Comparison of ENCODE assay signal across 13 mouse cellular contexts in genomic region chr8:78001656-78002055, GRCm38 (mm10).
DNase-seq lines count a peak whose midpoint lies in the region; ATAC-seq and TF ChIP-seq lines count a peak whose summit lies in the region.
"Had no signal": no experiment of that assay in that cellular context is flagged by ENCODE, and none has a peak within 500 bp of the region (broad histone marks: within the 10 kb centered on the region; RNA-seq: fewer than 3 reads in every experiment).

No protein-coding gene starts in this region.

- H3K9ac ChIP-seq in intestine, embryonic 14.5 days (ENCODE audit: low read length), result no peak overlapping the region
- no peak overlapping the region for H3K9ac ChIP-seq in intestine, embryonic 15.5 days
- no peak overlapping the region for H3K9ac ChIP-seq in embryonic facial prominence, embryonic 13.5 days
- H3K9ac ChIP-seq: neural tube, embryonic 12.5 days had no signal

- H3K9me3 ChIP-seq in intestine, embryonic 14.5 days (ENCODE audit: control insufficient read depth, low read length), result no peaks in the 10 kb centered on the region
- H3K9me3 ChIP-seq in intestine, embryonic 15.5 days, result no peaks in the 10 kb centered on the region
- no peaks in the 10 kb centered on the region for H3K9me3 ChIP-seq in embryonic facial prominence, embryonic 13.5 days
- H3K9me3 ChIP-seq: neural tube, embryonic 12.5 days had no signal

- WGBS in intestine, embryonic 14.5 days, result 31% methylated on average over 5 of the region's 5 CpGs
- WGBS in intestine, embryonic 15.5 days, result 27% methylated on average over 5 of the region's 5 CpGs
- 22% methylated on average over 5 of the region's 5 CpGs for WGBS in embryonic facial prominence, embryonic 13.5 days

- H3K36me3 ChIP-seq in intestine, embryonic 14.5 days (ENCODE audit: control insufficient read depth, insufficient read depth, low read length), result no peaks in the 10 kb centered on the region
- no peaks in the 10 kb centered on the region for H3K36me3 ChIP-seq in intestine, embryonic 15.5 days
- H3K36me3 ChIP-seq in embryonic facial prominence, embryonic 13.5 days, result no peaks in the 10 kb centered on the region
- H3K36me3 ChIP-seq: neural tube, embryonic 12.5 days had no signal

- no peak overlapping the region; the same call in 1 of the 2 replicates for H3K27ac ChIP-seq in intestine, embryonic 14.5 days (ENCODE audit: low read depth)
- no peak overlapping the region for H3K27ac ChIP-seq in intestine, embryonic 15.5 days
- peak overlapping the region; percentile 70 for H3K27ac ChIP-seq in embryonic facial prominence, embryonic 13.5 days
- H3K27ac ChIP-seq: kidney, postnatal 0 days; macrophage; neural tube, embryonic 12.5 days had no signal

- H3K4me2 ChIP-seq in intestine, embryonic 14.5 days (ENCODE audit: low read length), result no peak overlapping the region
- no peak overlapping the region for H3K4me2 ChIP-seq in intestine, embryonic 15.5 days (replicated peaks)
- H3K4me2 ChIP-seq in embryonic facial prominence, embryonic 13.5 days, result peak overlapping the region; percentile 15; the same call in 1 of the 2 replicates
- H3K4me2 ChIP-seq: neural tube, embryonic 12.5 days had no signal

- 0 out of 2 replicates have a peak, but pooled peaks have one; percentile 32 for ATAC-seq in intestine, embryonic 14.5 days (replicated peaks; ENCODE audit: low FRiP score, low TSS enrichment, low read depth)
- ATAC-seq in intestine, embryonic 15.5 days, result no peak
- ATAC-seq in embryonic facial prominence, embryonic 13.5 days (ENCODE audit: insufficient number of reproducible peaks, insufficient read depth, low FRiP score, low TSS enrichment, low read depth), result no peak
- ATAC-seq: activated CD4-positive, CD25-positive, alpha-beta regulatory T cell, adult 4 months had no signal

- TF ChIP-seq CTCF in brain, embryonic 14.5 days (IDR thresholded peaks at IDR 0.05; ENCODE audit: borderline replicate concordance, extremely low read depth, insufficient read depth, insufficient read length), result no peak

- DNase-seq in intestine, embryonic 14.5 days (ENCODE audit: low spot score), result no peak
- DNase-seq in brain, embryonic 14.5 days (ENCODE audit: low read depth), result peak; percentile 20
- peak; percentile 34 for DNase-seq in mesoderm, embryonic 11.5 days (ENCODE audit: low read depth, low spot score)
- no peak for DNase-seq in testis, postnatal 14 days (ENCODE audit: low spot score)
- DNase-seq in spleen, adult 18-20 months, result no peak
- DNase-seq: gastrocnemius, postnatal 36 days; left cerebral cortex, postnatal 4 days had no signal

- no peak for TF ChIP-seq POLR2A in brain, embryonic 14.5 days (IDR thresholded peaks at IDR 0.05; ENCODE audit: borderline replicate concordance, extremely low read depth, insufficient read depth, insufficient read length, poor library complexity, severe bottlenecking)

- H3K27me3 ChIP-seq in intestine, embryonic 14.5 days (replicated peaks; ENCODE audit: control insufficient read depth, insufficient read depth, low read length), result no peaks in the 10 kb centered on the region
- H3K27me3 ChIP-seq in intestine, embryonic 15.5 days (replicated peaks), result no peaks in the 10 kb centered on the region
- H3K27me3 ChIP-seq in embryonic facial prominence, embryonic 13.5 days, result no peaks in the 10 kb centered on the region
- H3K27me3 ChIP-seq: neural tube, embryonic 12.5 days had no signal

- H3K4me3 ChIP-seq in intestine, embryonic 14.5 days (ENCODE audit: low read depth, low read length), result no peak overlapping the region
- no peak overlapping the region for H3K4me3 ChIP-seq in intestine, embryonic 15.5 days (replicated peaks)
- no peak overlapping the region for H3K4me3 ChIP-seq in embryonic facial prominence, embryonic 13.5 days
- H3K4me3 ChIP-seq: neural tube, embryonic 12.5 days had no signal

- H3K4me1 ChIP-seq in intestine, embryonic 14.5 days (replicated peaks; ENCODE audit: control insufficient read depth, insufficient read depth, low read length), result 0 out of 2 replicates have a peak, but pooled peaks cover 7% of the 10 kb centered on the region
- H3K4me1 ChIP-seq in intestine, embryonic 15.5 days (replicated peaks), result 0 out of 2 replicates have a peak, but pooled peaks cover 3% of the 10 kb centered on the region
- peaks cover 31% of the 10 kb centered on the region for H3K4me1 ChIP-seq in embryonic facial prominence, embryonic 13.5 days
- H3K4me1 ChIP-seq: neural tube, embryonic 12.5 days had no signal

Comparison
In these comparisons a context has a peak if more than half of its experiments do, and no peak if none do; other contexts are left out.
1. DNase-seq: peak in brain, embryonic 14.5 days (single experiment) and mesoderm, embryonic 11.5 days (single experiment); none in intestine, embryonic 14.5 days (single experiment), testis, postnatal 14 days (single experiment) and spleen, adult 18-20 months (0 of 2).